Mouse (Mus musculus) C2C12 (cell line): ENCODE measurements at regions not wholly inside any gene's neighbourhood (a gene's known extent, or its start where the extent isn't known, plus 50 kb on each side); places are given as distances from the start of the nearest gene placed in this dataset.
A peak's percentile ranks its signal among the peaks of the same experiment; 100 is the strongest.

Experiments
- CEBPB ChIP-seq: IDR thresholded peaks from one replicate; pipeline ENCODE4 v1.6.1; 2011; ENCODE audit warnings: low read depth, mild to moderate bottlenecking, control low read depth, moderate library complexity
- CTCF ChIP-seq: IDR thresholded peaks from one replicate; pipeline ENCODE4 v1.5.1; 2011; ENCODE audit not compliant: control insufficient read depth, insufficient read depth, insufficient read length
- MAX ChIP-seq: IDR thresholded peaks from one replicate; pipeline ENCODE4 v1.6.1; 2011; ENCODE audit warnings: mild to moderate bottlenecking, control low read depth

- TF ChIP-seq CTCF (no peak), MAX (no peak), CEBPB (peak; percentile 54)
Observed at GRCm38 (mm10) chr17:54154536-54154935, 144.3 kb downstream of the Slc5a7 start.
